Mouse (Mus musculus): ENCODE measurements around the gene 3110082I17Rik.

GRCm38 (mm10) chr5:139466373-139466772 lies 6.0 kb upstream of the 3110082I17Rik start:
- no peak for TF ChIP-seq CTCF (IDR thresholded peaks at IDR 0.05; ENCODE audit: low read depth)
- no peak for TF ChIP-seq EP300 (IDR thresholded peaks at IDR 0.05; ENCODE audit: low read depth)

All from liver, embryonic 14.5 days (tissue).